Mouse (Mus musculus) megakaryocyte, embryonic 14.5 days (primary cell): ENCODE results near the gene Polr3f. TPM values are rescaled to one million over a fixed set of nuclear protein-coding genes. Genes with fewer than 3 reads are reported as not detected.

Source experiments
- H3K27me3 ChIP-seq: replicated peaks from 2 replicates; pipeline ENCODE3; 2012; ENCODE audit warnings: inconsistent platforms
- H3K36me3 ChIP-seq: replicated peaks from 2 replicates; pipeline ENCODE3; 2012; ENCODE audit warnings: low read length, inconsistent platforms, mixed read lengths
- H3K4me1 ChIP-seq: 2 replicates; pipeline ENCODE4 v1.6.1; 2012; ENCODE audit warnings: inconsistent platforms
- H3K4me3 ChIP-seq: replicated peaks from 2 replicates; pipeline ENCODE3; 2012; ENCODE audit warnings: moderate library complexity, mild to moderate bottlenecking, inconsistent platforms
- H3K9me3 ChIP-seq: 2 replicates; pipeline ENCODE4 v1.6.1; 2012; ENCODE audit warnings: inconsistent platforms
- FLI1 ChIP-seq: IDR thresholded peaks from 2 replicates; pipeline ENCODE4 v1.6.1; 2012; ENCODE audit warnings: low read length, inconsistent platforms, mixed read lengths
- GATA1 ChIP-seq: IDR thresholded peaks from 3 replicates; pipeline ENCODE4 v1.6.1; 2012; ENCODE audit warnings: mixed read lengths, low read length, inconsistent platforms, borderline replicate concordance
- polyA plus RNA-seq: library from polyadenylated mRNA; stranded (reverse); fragments of >175 nt; gene quantifications from 2 replicates; pipeline ENCODE4 v1.2.3, GENCODE M21; 2012; ENCODE audit warnings: low replicate concordance; ENCODE audit not compliant: insufficient read depth

The Polr3f gene
- polyA plus RNA-seq, 1 experiment, result 3.1 TPM

DNA sequence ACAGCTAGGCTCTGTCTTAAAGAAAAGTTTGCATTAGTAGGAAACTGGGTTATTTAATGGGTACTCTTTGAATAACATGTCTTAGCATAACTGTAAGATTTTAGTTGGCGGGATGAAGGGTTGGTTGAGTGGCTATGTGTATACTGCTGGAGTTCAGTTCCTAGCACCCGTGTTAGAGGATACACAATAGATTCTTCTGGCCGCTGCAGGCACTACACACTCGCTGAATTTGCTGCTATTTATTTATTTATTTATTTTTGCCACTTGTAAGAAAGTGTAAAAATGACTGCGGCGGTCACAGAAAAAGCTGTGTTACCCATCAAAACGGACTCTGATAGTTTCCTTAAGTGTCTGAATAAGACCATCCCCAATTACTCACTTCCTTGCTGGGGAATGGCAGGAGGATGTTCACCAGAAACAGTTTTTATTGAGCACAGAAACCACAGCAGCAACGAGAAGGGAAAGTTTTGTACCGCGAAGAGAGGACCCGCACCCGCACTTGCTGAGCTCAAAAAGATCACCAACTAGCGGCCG lies 27.8 kb downstream of the Polr3f start:
- TF ChIP-seq FLI1 (no peak), GATA1 (no peak)
- H3K9me3 ChIP-seq, result no peaks in the 10 kb centered on the region
- peaks cover 18% of the 10 kb centered on the region for H3K36me3 ChIP-seq
- H3K27me3 ChIP-seq, result no peaks in the 10 kb centered on the region
- peak overlapping the region; percentile 98 for H3K4me3 ChIP-seq
- H3K4me1 ChIP-seq, result peaks cover 32% of the 10 kb centered on the region

DNA sequence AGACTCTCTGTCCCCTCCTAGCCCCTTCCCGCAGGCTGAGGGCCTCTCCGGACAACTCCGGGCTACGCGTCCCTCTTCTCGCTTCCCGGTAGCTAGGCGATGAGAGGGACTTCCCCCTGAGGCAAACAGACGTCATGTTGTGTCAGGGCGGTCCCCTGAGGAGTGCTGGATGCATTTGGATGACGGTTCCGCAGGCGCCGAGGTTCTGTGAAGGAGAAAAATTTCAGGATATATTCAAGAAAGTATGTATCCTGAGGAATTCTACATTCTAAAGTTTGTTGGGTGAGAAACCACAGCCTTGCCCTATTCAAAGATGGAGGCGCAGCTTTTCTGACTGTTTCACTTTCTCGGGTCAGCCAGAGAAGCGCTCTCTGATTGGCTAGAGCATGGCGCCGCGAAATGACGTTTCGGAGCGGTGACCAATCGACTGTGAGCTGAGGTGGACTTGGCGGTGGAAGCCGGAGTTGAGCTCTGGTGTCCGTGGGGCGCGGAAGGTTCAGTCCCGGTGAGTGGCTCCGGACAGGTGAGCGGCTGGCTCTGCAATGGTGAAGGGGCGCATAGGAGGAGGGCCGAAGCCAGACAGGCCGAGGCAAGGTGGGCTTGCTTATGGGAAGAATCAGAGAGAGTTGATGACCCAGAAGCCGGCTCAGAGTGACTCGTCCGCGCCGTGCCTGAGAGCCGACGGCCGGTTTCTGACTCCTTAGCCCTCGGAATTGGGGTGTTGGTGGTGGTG lies 28.5 kb downstream of the Polr3f start, which contains the start of gene Sec23b:
Sec23b (plus strand) TSS at position 410 of the 733 bp plus-strand sequence.
- no peak for TF ChIP-seq GATA1
- TF ChIP-seq FLI1, result no peak
- Histone ChIP-seq H3K4me3 (peak within 1 kb of the TSS; percentile 98), H3K27me3 (no peaks in the 10 kb centered on the region), H3K36me3 (peaks cover 20% of the 10 kb centered on the region), H3K9me3 (no peaks in the 10 kb centered on the region), H3K4me1 (peaks cover 25% of the 10 kb centered on the region)

DNA sequence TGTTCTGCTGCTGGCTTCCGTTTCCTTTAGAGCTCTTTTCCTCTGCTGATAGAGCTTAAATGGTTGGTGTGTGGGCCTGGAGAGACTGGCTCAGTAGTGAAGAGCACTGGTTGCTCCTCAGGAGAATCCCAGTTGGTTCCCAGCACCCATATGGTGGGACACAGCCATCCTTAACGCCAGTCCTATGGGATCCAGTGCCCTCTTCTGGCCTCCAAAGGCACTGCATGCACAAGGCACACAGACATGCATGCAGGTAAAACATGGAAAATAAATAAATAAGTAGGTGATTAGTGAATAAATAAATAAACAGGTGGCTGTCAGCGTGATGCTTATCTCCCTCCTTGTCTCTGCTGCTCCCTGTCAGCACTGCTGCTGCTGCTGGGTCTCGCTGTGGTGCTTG lies 61.2 kb downstream of the Polr3f start:
- H3K4me1 ChIP-seq, result peaks cover 29% of the 10 kb centered on the region
- no peak for TF ChIP-seq GATA1
- TF ChIP-seq FLI1, result no peak
- H3K27me3 ChIP-seq, result no peaks in the 10 kb centered on the region
- H3K36me3 ChIP-seq, result peaks cover 77% of the 10 kb centered on the region
- H3K4me3 ChIP-seq, result peak overlapping the region; percentile 74
- H3K9me3 ChIP-seq, result no peaks in the 10 kb centered on the region

Other genes starting within 250 kb of the Polr3f start
- not detected in 2 replicates for gene Ovol2, start 195.6 kb upstream of the Polr3f start, polyA plus RNA-seq
- 2.8 and 5.0 TPM in 2 replicates for gene Kat14, start 158.7 kb upstream of the Polr3f start, polyA plus RNA-seq
- not detected in 2 replicates for gene Pet117, start 158.7 kb upstream of the Polr3f start, polyA plus RNA-seq
- 0.07 TPM in 1 of 2 replicates, not detected in the other for gene Dzank1, start 304 bp upstream of the Polr3f start, polyA plus RNA-seq
- 0.95 TPM in 1 of 2 replicates, not detected in the other for gene Rbbp9, start 23.2 kb downstream of the Polr3f start, polyA plus RNA-seq
- gene Sec23b, start 28.5 kb downstream of the Polr3f start, polyA plus RNA-seq, result 4.9 TPM in 1 of 2 replicates, not detected in the other
- gene Smim26, start 66.3 kb downstream of the Polr3f start, polyA plus RNA-seq, result 3.6 TPM in 1 of 2 replicates, not detected in the other
- gene Dtd1, start 72.2 kb downstream of the Polr3f start, polyA plus RNA-seq, result 10.9 and 23.5 TPM in 2 replicates